Mouse (Mus musculus) CH12.LX (cell line): Measurements from ENCODE around the gene Tsr1.
A peak's percentile ranks its signal among the peaks of the same experiment; 100 is the strongest.

ENCODE experiments used
- CHD1 ChIP-seq: IDR thresholded peaks from 2 replicates; pipeline ENCODE4 v1.6.1; 2012; ENCODE audit warnings: low read depth, low read length, improper control_type of control experiment, inconsistent platforms
- CTCF ChIP-seq, 2 experiments: IDR thresholded peaks in 1 of 2; conservative IDR thresholded peaks in 1 of 2; 2 replicates each; pipeline ENCODE4 v1.5.1; 2011 to 2012; ENCODE audit warnings: low read depth in 2 of 2, low read length in 2 of 2, improper control_type of control experiment in 1 of 2, inconsistent platforms in 1 of 2, mild to moderate bottlenecking in 1 of 2, moderate library complexity in 1 of 2
- EP300 ChIP-seq: IDR thresholded peaks from 2 replicates; pipeline ENCODE4 v1.6.1; 2011; ENCODE audit warnings: low read length, improper control_type of control experiment
- GABPA ChIP-seq: IDR thresholded peaks from 2 replicates; pipeline ENCODE4 v1.6.1; 2012; ENCODE audit warnings: low read depth, low read length, improper control_type of control experiment, inconsistent platforms; ENCODE audit not compliant: insufficient replicate concordance
- JUN ChIP-seq: IDR thresholded peaks from 2 replicates; pipeline ENCODE4 v1.6.1; 2011; ENCODE audit warnings: low read depth, mild to moderate bottlenecking, low read length, improper control_type of control experiment, moderate library complexity; ENCODE audit not compliant: insufficient read depth
- MAFK ChIP-seq: IDR thresholded peaks from 2 replicates; pipeline ENCODE4 v1.6.1; 2011; ENCODE audit warnings: low read length, improper control_type of control experiment; ENCODE audit not compliant: insufficient replicate concordance
- MEF2A ChIP-seq: IDR thresholded peaks from 2 replicates; pipeline ENCODE4 v1.6.1; 2014; ENCODE audit warnings: low read depth, mild to moderate bottlenecking, inconsistent platforms, low read length, improper control_type of control experiment, borderline replicate concordance
- POLR2A ChIP-seq: IDR thresholded peaks from 2 replicates; pipeline ENCODE4 v1.6.1; 2011; ENCODE audit warnings: low read depth, mild to moderate bottlenecking, improper control_type of control experiment, low read length
- POLR2AphosphoS2 ChIP-seq: IDR thresholded peaks from 2 replicates; pipeline ENCODE4 v1.6.1; 2011; ENCODE audit warnings: low read depth, low read length, improper control_type of control experiment
- TCF12 ChIP-seq: IDR thresholded peaks from 2 replicates; pipeline ENCODE4 v1.6.1; 2014; ENCODE audit warnings: low read depth, mild to moderate bottlenecking, inconsistent platforms, low read length, improper control_type of control experiment
- USF1 ChIP-seq: IDR thresholded peaks from 2 replicates; pipeline ENCODE4 v1.6.1; 2014; ENCODE audit warnings: low read depth, mild to moderate bottlenecking, inconsistent platforms, low read length, improper control_type of control experiment
- ZMIZ1 ChIP-seq: IDR thresholded peaks from 2 replicates; pipeline ENCODE4 v1.6.1; 2012; ENCODE audit warnings: low read depth, mild to moderate bottlenecking, inconsistent platforms, low read length, improper control_type of control experiment
- ZNF384 ChIP-seq: IDR thresholded peaks from 2 replicates; pipeline ENCODE4 v1.6.1; 2012; ENCODE audit warnings: low read depth, low read length, improper control_type of control experiment, inconsistent platforms

DNA sequence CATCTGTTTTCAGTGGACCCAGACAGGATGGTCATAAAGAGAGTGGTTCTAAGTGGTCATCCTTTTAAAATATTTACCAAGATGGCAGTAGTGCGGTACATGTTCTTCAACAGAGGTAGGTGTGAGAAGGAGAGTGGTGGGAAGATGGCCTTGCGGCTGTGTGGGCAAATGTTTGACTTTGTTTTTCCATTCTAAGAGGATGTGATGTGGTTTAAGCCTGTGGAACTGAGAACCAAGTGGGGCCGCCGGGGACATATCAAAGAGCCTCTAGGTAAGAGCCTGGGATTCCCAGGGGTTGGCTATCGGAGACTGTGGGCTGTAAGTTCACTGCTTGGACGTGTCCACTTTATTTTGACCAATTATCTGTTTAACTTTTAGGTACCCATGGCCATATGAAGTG is 10.0 kb downstream of the Tsr1 start:
- TF ChIP-seq POLR2AphosphoS2 (no peak), MAFK (peak; percentile 78; the same call in 1 of the 2 replicates), ZNF384 (no peak), POLR2A (peak; percentile 39; the same call in 1 of the 2 replicates), MEF2A (no peak; the same call in 1 of the 2 replicates), CTCF (conservative IDR thresholded peaks at IDR 0.05 in 1 of 2, IDR thresholded peaks at IDR 0.05 in 1 of 2; ENCODE audit: low read depth in 2 of 2, low read length in 2 of 2) (no peak), JUN (peak; percentile 65; the same call in 1 of the 2 replicates), TCF12 (0 out of 2 replicates have a peak, but pooled peaks have one; percentile 41), GABPA (no peak), USF1 (no peak), ZMIZ1 (no peak), CHD1 (no peak), EP300 (peak; percentile 83)
